In the genomic region with DNA sequence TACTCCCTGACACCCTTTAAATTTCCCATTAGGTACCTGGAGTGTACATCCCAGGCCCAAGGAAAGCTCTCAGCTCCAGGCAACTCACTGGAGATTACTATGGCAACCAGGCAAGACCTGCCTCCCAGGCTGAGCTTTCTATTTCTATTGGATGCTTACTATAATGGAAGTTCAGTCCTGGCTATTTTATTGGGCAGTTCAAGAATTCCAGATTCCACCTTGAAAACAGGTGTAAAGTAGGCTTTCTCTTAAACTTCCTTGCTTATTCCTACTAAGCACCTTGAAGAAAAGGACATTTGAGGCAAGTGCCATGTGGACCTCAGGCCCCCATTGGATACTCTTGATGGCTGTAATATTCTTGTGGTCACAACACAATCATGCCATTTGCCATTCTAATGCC, we compare ENCODE assay signal across 29 mouse cellular contexts. TPM values are rescaled to one million over a fixed set of nuclear protein-coding genes. Genes with fewer than 3 reads are reported as not detected.
A peak's percentile ranks its signal among the peaks of the same experiment; 100 is the strongest.
DNase-seq lines count a peak whose midpoint lies in the region; TF ChIP-seq lines count a peak whose summit lies in the region.
"Had no signal": no experiment of that assay in that cellular context is flagged by ENCODE, and none has a peak within 500 bp of the region (broad histone marks: within the 10 kb centered on the region; RNA-seq: fewer than 3 reads in every experiment).

A gene (minus strand): TSS at position 101 of the 400 bp plus-strand sequence.

- TF ChIP-seq CTCF in testis, adult 2 months (IDR thresholded peaks at IDR 0.05; ENCODE audit: control insufficient read depth, insufficient read depth, insufficient replicate concordance, low read depth, low read length): no peak
- TF ChIP-seq CTCF in layer of hippocampus, adult 2 months (conservative IDR thresholded peaks at IDR 0.05): no peak

- H3K36me3 ChIP-seq in testis, adult 2 months (ENCODE audit: control insufficient read depth, insufficient read depth, low read length): no peaks in the 10 kb centered on the region
- no peaks in the 10 kb centered on the region for H3K36me3 ChIP-seq in forebrain, embryonic 10.5 days (replicated peaks)
- H3K36me3 ChIP-seq: G1E had no signal

- H3K4me1 ChIP-seq in testis, adult 2 months (ENCODE audit: control insufficient read depth, insufficient read depth, low read length): no peaks in the 10 kb centered on the region
- no peaks in the 10 kb centered on the region for H3K4me1 ChIP-seq in forebrain, embryonic 10.5 days

- no peaks in the 10 kb centered on the region for H3K27me3 ChIP-seq in testis, adult 2 months (ENCODE audit: control insufficient read depth, insufficient read depth, low read length)
- H3K27me3 ChIP-seq in forebrain, embryonic 10.5 days (ENCODE audit: poor library complexity, severe bottlenecking): no peaks in the 10 kb centered on the region

- H3K4me3 ChIP-seq in testis, adult 2 months (ENCODE audit: control insufficient read depth, low read depth, low read length): peak within 1 kb of the TSS; percentile 70
- H3K4me3 ChIP-seq in forebrain, embryonic 10.5 days: no peak within 1 kb of the TSS
- H3K4me3 ChIP-seq in layer of hippocampus, adult 2 months: no peak within 1 kb of the TSS

- TF ChIP-seq POLR2A in testis, adult 2 months (IDR thresholded peaks at IDR 0.05; ENCODE audit: control insufficient read depth, low read depth, low read length): no peak

- DNase-seq in testis, postnatal 14 days (ENCODE audit: low spot score): no peak
- peak; percentile 5 for DNase-seq in MN1 (ENCODE audit: low spot score)
- peak; percentile 37 for DNase-seq in R1 (ENCODE audit: low read depth, low spot score)
- DNase-seq in forebrain, embryonic 10.5 days (ENCODE audit: extremely low spot score, low spot score): no peak
- DNase-seq in layer of hippocampus, adult 2 months (ENCODE audit: low spot score in 2 of 2): no peak
- DNase-seq: adrenal gland, adult 2 months; adrenal gland, adult 8-10 months; adrenal gland, postnatal 10 days; adrenal gland, postnatal 14 days; adrenal gland, postnatal 25 days; adrenal gland, postnatal 36 days; B cell, adult 2 months; cerebellum, adult 11 months; cerebellum, adult 11-12 months; cerebellum, adult 18-20 months; cerebellum, adult 2 months; cerebellum, adult 8-10 months had no signal

- H3K27ac ChIP-seq in testis, adult 2 months (ENCODE audit: control insufficient read depth, insufficient read depth, low read depth, low read length): no peak within 1 kb of the TSS
- no peak within 1 kb of the TSS for H3K27ac ChIP-seq in forebrain, embryonic 10.5 days
- no peak within 1 kb of the TSS for H3K27ac ChIP-seq in layer of hippocampus, adult 2 months

- H3K9me3 ChIP-seq in forebrain, embryonic 10.5 days: no peaks in the 10 kb centered on the region
- H3K9me3 ChIP-seq: G1E had no signal

RNA-seq across cellular contexts. Expression of the gene that starts here (rescaled TPM):
- polyA plus RNA-seq in testis, adult 2 months (2012; rRNA removed): 107 and 146 TPM in 2 replicates
- not detected in 2 replicates for polyA plus RNA-seq in forebrain, embryonic 10.5 days (2016; fragmentation: Nextera tagmentation; extraction: Ambion mirVana)
- not detected for total RNA-seq in layer of hippocampus, adult 2 months (2021)
- total RNA-seq: adrenal gland, adult 18-20 months; adrenal gland, adult 2 months; adrenal gland, adult 8-10 months; adrenal gland, postnatal 10 days; adrenal gland, postnatal 14 days; adrenal gland, postnatal 25 days; adrenal gland, postnatal 36 days; adrenal gland, postnatal 4 days; CH12.LX; ES-E14; G1E; MEL had no signal
- polyA plus RNA-seq: activated CD4-positive, CD25-positive, alpha-beta regulatory T cell, adult 4 months; adrenal gland, adult 2 months; brain, embryonic 14.5 days; C2C12; CD4-positive, CD25-positive, alpha-beta regulatory T cell, adult 4 months; cerebellum, adult 2 months; G1E; Patski had no signal

Comparison
In these comparisons a context has a peak if more than half of its experiments do, and no peak if none do; other contexts are left out.
1. RNA of the gene that starts here (polyA plus RNA-seq): 107 to 146 TPM in testis, adult 2 months; not detected in forebrain, embryonic 10.5 days; every median in the first group is over 100 times any median in the second.
2. DNase-seq: peak in MN1 (single experiment) and R1 (single experiment); none in testis, postnatal 14 days (single experiment), forebrain, embryonic 10.5 days (single experiment) and layer of hippocampus, adult 2 months (0 of 2).